Mouse (Mus musculus) limb, embryonic 12.5 days (tissue): ENCODE data around the gene Nefh. TPM values are rescaled to one million over a fixed set of nuclear protein-coding genes. Genes with fewer than 3 reads are reported as not detected.

Source experiments
- ATAC-seq: fragments of 200-750 bp; cut with Nextera tagmentation; 2 replicates; pipeline ENCODE4 v1.8.0; 2017; ENCODE audit warnings: low read depth, moderate TSS enrichment; ENCODE audit not compliant: insufficient number of reproducible peaks, insufficient read depth, low FRiP score, low TSS enrichment
- H3K27ac ChIP-seq: fragments of 300-500 bp; sonication (generic); 2 replicates; pipeline ENCODE4 v1.5.1; 2016; ENCODE audit warnings: mild to moderate bottlenecking, moderate library complexity
- H3K27me3 ChIP-seq: fragments of 300-500 bp; sonication (generic); 2 replicates; pipeline ENCODE4 v1.6.1; 2016; ENCODE audit warnings: mild to moderate bottlenecking, moderate library complexity
- H3K36me3 ChIP-seq: fragments of 300-500 bp; sonication (generic); 2 replicates; pipeline ENCODE4 v1.6.1; 2016; ENCODE audit warnings: mild to moderate bottlenecking, moderate library complexity
- H3K4me1 ChIP-seq: fragments of 300-500 bp; sonication (generic); replicated peaks from 2 replicates; pipeline ENCODE4 v1.6.1; 2016
- H3K4me2 ChIP-seq: fragments of 300-500 bp; sonication (generic); 2 replicates; pipeline ENCODE4 v1.6.1; 2016; ENCODE audit warnings: mild to moderate bottlenecking, moderate library complexity
- H3K4me3 ChIP-seq: fragments of 300-500 bp; sonication (generic); replicated peaks from 2 replicates; pipeline ENCODE4 v1.5.1; 2016; ENCODE audit warnings: mild to moderate bottlenecking
- H3K9ac ChIP-seq: fragments of 300-500 bp; sonication (generic); replicated peaks from 2 replicates; pipeline ENCODE4 v1.6.1; 2016; ENCODE audit warnings: mild to moderate bottlenecking, moderate library complexity
- H3K9me3 ChIP-seq: fragments of 300-500 bp; sonication (generic); 2 replicates; pipeline ENCODE4 v1.6.1; 2016; ENCODE audit warnings: mild to moderate bottlenecking, moderate library complexity
- WGBS: fragments of 180-500 bp; shearing (Covaris S2); methylation state at CpG from one replicate; pipeline ENCODE4 v1.1.7; 2016; 5-methylcytosine and 5-hydroxymethylcytosine counted together
- microRNA-seq: library from miRNA; unstranded; fragments of <30 nt; microRNA quantifications from one replicate; pipeline ENCODE4, GENCODE M21; 2017
- polyA plus RNA-seq: library from polyadenylated mRNA; unstranded; fragments of >200 nt; fragmentation: Nextera tagmentation; extraction: Ambion mirVana; gene quantifications from 2 replicates; pipeline ENCODE4 v1.2.1, GENCODE M21; 2016

Nefh gene
- polyA plus RNA-seq, 1 experiment from 2014 or later = 0.19 TPM

- Histone ChIP-seq H3K4me2 (no peak overlapping the region), H3K27ac (no peak overlapping the region), H3K27me3 (no peaks in the 10 kb centered on the region), H3K36me3 (peaks cover 69% of the 10 kb centered on the region), H3K4me1 (no peaks in the 10 kb centered on the region), H3K9ac (no peak overlapping the region), H3K9me3 (no peaks in the 10 kb centered on the region), H3K4me3 (no peak overlapping the region)
- ATAC-seq = no peak
- WGBS = 90% methylated on average over 6 of the region's 6 CpGs
These were observed 45.9 kb downstream of the Nefh start for GRCm38 (mm10) chr11:4901956-4902355.

DNA sequence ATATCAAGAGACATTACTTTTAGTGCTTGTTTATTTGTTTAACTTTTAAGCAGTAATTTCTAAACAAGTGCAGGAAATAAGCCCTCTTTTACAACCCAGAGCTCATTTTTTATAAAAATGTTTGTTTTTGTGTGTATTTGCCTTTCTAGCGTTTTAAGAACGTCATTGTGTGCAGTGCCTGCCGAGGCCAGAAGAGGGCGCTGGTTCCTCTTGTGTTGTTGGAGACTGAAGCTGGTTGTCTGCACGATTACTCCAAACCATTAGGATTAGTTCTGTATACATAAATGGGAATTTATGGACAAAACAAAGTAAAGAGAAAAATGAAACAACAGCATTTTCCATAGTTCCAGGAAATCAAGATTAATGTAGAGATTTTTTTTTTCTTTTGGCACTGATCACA, 47.4 kb downstream of the Nefh start:
- H3K36me3 ChIP-seq = peaks cover 58% of the 10 kb centered on the region
- 75% methylated on average over 5 of the region's 5 CpGs for WGBS
- no peak for ATAC-seq

DNA sequence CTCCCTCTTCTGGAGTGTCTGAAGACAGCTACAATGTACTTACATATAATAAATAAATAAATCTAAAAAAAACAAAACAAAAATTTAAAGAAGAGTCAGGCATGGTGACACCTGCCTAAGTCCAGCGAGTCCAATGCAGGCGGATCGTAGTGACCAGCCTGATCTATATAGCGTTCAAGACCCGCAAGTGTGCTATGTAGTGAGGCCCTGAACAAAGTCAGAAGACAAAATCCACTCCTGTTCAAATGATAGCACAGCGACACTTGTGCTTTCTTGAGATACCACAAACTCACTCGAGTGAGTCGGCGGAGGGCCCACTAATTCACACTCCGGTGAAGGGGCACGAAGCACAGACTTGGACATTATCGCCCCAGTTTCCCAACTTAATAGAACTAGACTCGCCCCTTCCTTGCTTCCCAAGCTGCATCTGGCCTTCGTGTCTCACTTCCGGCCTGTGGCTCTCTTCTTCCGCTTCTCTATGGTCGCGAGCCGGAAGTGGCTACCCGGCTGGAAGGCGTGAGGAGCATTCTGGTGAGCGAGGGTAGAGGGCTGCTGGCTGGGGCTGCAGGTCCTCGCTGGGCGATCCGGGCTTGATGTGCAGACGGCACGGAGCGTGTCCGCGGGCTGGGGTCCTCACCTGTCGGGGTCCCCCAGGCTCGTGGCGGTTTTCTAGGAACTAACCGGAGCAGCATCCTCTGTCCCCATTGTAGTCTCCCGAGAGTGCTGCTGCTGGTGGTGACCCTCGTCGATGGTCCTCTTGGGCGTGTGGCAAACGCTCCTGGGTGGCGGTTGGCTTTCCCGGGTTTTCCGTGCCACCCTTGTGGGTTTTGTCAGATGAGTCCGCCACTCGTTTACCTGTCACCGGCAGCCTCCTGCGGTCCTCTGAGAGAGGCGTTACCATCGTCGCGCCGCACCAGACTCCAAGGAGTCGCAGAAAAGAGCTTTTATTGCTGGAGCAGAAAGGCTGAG, 52.7 kb downstream of the Nefh start, which contains the start of gene Thoc5:
TSS of gene Thoc5 (plus strand) at position 473 of the 969 bp plus-strand sequence.
- Histone ChIP-seq H3K9ac (peak within 1 kb of the TSS; percentile 84), H3K9me3 (no peaks in the 10 kb centered on the region), H3K4me2 (peak within 1 kb of the TSS; percentile 83), H3K27me3 (no peaks in the 10 kb centered on the region), H3K4me3 (peak within 1 kb of the TSS; percentile 88), H3K27ac (peak within 1 kb of the TSS; percentile 20; the same call in 1 of the 2 replicates), H3K36me3 (peaks cover 52% of the 10 kb centered on the region), H3K4me1 (peaks cover 4% of the 10 kb centered on the region; the same call in 1 of the 2 replicates)
- peak; percentile 87 for ATAC-seq
- WGBS = 3% methylated on average over 52 of the region's 52 CpGs

More for the DNA sequence above, 47.4 kb downstream of the Nefh start:
- Histone ChIP-seq H3K9ac (no peak overlapping the region), H3K4me1 (peaks cover 4% of the 10 kb centered on the region; the same call in 1 of the 2 replicates), H3K27me3 (no peaks in the 10 kb centered on the region), H3K4me3 (no peak overlapping the region), H3K9me3 (no peaks in the 10 kb centered on the region), H3K27ac (no peak overlapping the region), H3K4me2 (no peak overlapping the region)

Small RNA genes lying within 50 kb of the gene (microRNA-seq; reads per million reads assigned to microRNA genes)
- gene Mir6918 = 0.70 reads per million

Other genes with a start within 250 kb of the Nefh start
- 646 and 679 TPM in 2 replicates for gene Uqcr10, start 243.7 kb downstream of the Nefh start, polyA plus RNA-seq
- gene Zmat5, start 243.4 kb downstream of the Nefh start, polyA plus RNA-seq = 75.7 and 76.7 TPM in 2 replicates
- 0.08 TPM in 2 replicates for gene Cabp7, start 201.3 kb downstream of the Nefh start, polyA plus RNA-seq
- 59.8 and 68.0 TPM in 2 replicates for gene Nf2, start 98.5 kb downstream of the Nefh start, polyA plus RNA-seq
- 85.8 and 87.1 TPM in 2 replicates for gene Nipsnap1, start 74.1 kb downstream of the Nefh start, polyA plus RNA-seq
- 40.3 and 44.3 TPM in 2 replicates for gene Thoc5, start 52.7 kb downstream of the Nefh start, polyA plus RNA-seq
- 48.8 and 54.8 TPM in 2 replicates for gene Ap1b1, start 38.8 kb upstream of the Nefh start, polyA plus RNA-seq
- gene Rasl10a, start 110.1 kb upstream of the Nefh start, polyA plus RNA-seq = 2.8 and 3.2 TPM in 2 replicates
- 40.5 and 44.9 TPM in 2 replicates for gene Gas2l1, start 117.3 kb upstream of the Nefh start, polyA plus RNA-seq
- 23.2 and 24.8 TPM in 2 replicates for gene Rhbdd3, start 150.9 kb upstream of the Nefh start, polyA plus RNA-seq
- gene Ewsr1, start 151.2 kb upstream of the Nefh start, polyA plus RNA-seq = 1,006 and 1,007 TPM in 2 replicates
- 16.4 and 18.2 TPM in 2 replicates for gene Emid1, start 204.2 kb upstream of the Nefh start, polyA plus RNA-seq